Mouse (Mus musculus): ENCODE measurements around the gene Cdc42se1. TPM values are rescaled to one million over a fixed set of nuclear protein-coding genes. Genes with fewer than 3 reads are reported as not detected.

Cdc42se1 gene
- polyA plus RNA-seq, 1 experiment from 2014 or later, result 111 TPM

DNA sequence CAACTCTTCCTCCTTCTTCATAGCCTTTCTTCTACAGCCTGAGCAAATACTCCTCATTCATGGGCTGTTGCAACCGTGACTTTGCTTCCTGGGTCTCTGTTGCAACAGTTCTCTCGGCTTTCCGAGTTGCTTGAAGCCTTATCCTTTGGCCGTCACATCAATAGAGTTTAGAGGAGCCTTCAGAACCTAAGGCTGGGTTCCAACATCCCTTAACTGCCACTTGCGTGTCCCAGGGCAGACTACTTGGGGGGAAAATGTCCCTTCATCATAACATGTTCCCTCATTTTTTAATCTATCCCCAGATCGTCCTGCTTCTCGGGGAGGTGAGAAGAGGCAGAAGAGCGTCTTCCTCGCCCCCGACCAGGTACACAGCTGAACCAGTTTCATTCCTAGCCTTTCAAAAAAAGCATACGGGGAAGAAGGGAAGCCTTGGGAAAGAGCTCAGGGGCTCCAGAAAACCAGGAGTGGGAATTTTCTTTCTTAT lies 53.9 kb downstream of the Cdc42se1 start:
- no peak for ATAC-seq (ENCODE audit: borderline replicate concordance, extremely low read depth, low FRiP score, low TSS enrichment)
- Histone ChIP-seq H3K9ac (peak overlapping the region; percentile 76), H3K27ac (peak overlapping the region; percentile 98), H3K4me2 (peak overlapping the region; percentile 72), H3K27me3 (no peaks in the 10 kb centered on the region), H3K4me3 (peak overlapping the region; percentile 70), H3K4me1 (peaks cover 19% of the 10 kb centered on the region), H3K9me3 (no peaks in the 10 kb centered on the region), H3K36me3 (no peaks in the 10 kb centered on the region)
- 0% methylated on average over 11 of the region's 11 CpGs for WGBS

DNA sequence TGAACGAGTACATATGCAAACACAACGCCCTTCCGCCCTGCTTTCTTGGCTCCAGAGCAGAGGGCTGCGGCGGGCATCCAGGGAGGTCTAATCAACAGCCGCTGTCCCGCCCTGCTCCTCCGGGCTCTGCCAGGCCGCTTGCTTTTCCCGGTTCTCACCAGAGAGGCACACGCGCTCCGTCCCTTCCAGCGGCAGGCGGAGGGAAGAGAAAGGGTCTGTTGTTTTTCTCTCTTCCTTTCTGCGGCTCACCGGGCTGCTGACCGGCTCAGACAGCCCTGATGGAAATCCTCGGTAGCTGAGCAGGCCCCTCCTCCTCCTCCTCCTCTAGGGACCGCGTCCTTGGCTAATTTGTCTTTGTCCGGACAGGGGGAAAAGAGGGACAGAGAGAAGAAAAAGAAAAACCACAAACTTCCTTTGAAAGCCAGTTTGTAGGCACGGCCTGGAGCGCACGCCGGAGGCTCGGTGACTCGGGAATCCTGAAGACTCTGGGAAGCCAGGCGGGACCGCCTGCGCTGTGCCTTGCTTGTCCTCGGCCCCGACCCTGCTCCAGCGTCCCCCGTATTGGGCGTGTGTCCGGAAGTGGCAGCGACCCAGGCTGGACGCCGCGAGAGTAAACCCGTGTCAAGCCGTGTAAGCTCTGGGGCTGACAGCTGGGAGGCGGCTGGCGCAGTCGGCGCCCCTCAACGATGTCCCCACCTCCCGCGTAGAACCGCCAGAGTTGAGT lies 54.5 kb downstream of the Cdc42se1 start:
- Histone ChIP-seq H3K4me2 (peak overlapping the region; percentile 72), H3K27me3 (no peaks in the 10 kb centered on the region), H3K9ac (peak overlapping the region; percentile 76), H3K36me3 (peaks cover 5% of the 10 kb centered on the region; the same call in 1 of the 2 replicates), H3K4me3 (peak overlapping the region; percentile 70), H3K9me3 (no peaks in the 10 kb centered on the region), H3K4me1 (peaks cover 19% of the 10 kb centered on the region), H3K27ac (peak overlapping the region; percentile 98)
- 0% methylated on average over 51 of the region's 51 CpGs for WGBS
- ATAC-seq (ENCODE audit: borderline replicate concordance, extremely low read depth, low FRiP score, low TSS enrichment), result peak; percentile 77

DNA sequence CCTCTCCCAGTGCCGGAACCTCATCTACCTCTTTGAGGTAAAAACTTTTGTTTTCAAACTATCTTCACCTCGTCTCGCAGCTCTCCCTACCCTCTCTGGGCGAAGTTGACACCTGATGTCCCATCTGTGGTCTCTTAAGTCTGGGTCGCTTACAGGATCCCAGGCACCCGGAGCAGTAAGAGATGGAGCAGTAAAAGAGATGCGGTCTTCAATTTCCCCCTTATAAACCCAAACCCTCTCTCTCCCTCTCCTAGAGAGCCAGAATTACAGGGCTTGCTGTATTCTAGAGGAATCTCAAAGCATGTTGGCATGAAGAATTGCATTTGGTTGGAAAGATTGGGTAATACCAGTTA lies 55.0 kb downstream of the Cdc42se1 start:
- Histone ChIP-seq H3K9ac (peak overlapping the region; percentile 76), H3K4me1 (peaks cover 19% of the 10 kb centered on the region), H3K9me3 (no peaks in the 10 kb centered on the region), H3K27me3 (no peaks in the 10 kb centered on the region), H3K4me2 (peak overlapping the region; percentile 72), H3K27ac (peak overlapping the region; percentile 98), H3K4me3 (peak overlapping the region; percentile 70), H3K36me3 (peaks cover 11% of the 10 kb centered on the region)
- no peak for ATAC-seq (ENCODE audit: borderline replicate concordance, extremely low read depth, low FRiP score, low TSS enrichment)
- 2% methylated on average over 7 of the region's 7 CpGs for WGBS

DNA sequence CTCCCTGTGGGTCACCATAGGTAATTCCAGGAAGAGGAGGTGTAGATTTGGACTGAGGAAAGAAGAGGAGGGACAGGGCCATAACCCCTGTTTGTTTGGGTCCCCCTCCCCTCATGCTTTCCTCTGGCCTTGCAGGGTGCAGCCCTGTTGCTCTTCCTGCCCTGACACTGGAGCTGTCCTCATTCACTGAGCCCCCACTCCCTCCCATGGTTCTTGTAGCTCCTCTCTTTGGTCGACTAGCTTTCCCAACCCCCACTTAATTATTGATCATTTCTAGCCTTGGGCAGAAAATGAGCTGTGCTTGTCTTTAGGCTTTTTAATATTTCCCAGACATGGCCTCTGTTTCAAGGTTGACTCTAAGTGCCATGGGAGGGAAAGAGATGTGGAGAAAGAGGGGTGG lies 55.5 kb downstream of the Cdc42se1 start:
- ATAC-seq (ENCODE audit: borderline replicate concordance, extremely low read depth, low FRiP score, low TSS enrichment), result no peak
- Histone ChIP-seq H3K4me2 (peak overlapping the region; percentile 72), H3K4me3 (peak overlapping the region; percentile 70), H3K9me3 (no peaks in the 10 kb centered on the region), H3K27me3 (no peaks in the 10 kb centered on the region), H3K4me1 (peaks cover 19% of the 10 kb centered on the region), H3K9ac (peak overlapping the region; percentile 76), H3K36me3 (peaks cover 14% of the 10 kb centered on the region), H3K27ac (peak overlapping the region; percentile 98)
- WGBS, result 19% methylated on average over 1 of the region's 1 CpGs

DNA sequence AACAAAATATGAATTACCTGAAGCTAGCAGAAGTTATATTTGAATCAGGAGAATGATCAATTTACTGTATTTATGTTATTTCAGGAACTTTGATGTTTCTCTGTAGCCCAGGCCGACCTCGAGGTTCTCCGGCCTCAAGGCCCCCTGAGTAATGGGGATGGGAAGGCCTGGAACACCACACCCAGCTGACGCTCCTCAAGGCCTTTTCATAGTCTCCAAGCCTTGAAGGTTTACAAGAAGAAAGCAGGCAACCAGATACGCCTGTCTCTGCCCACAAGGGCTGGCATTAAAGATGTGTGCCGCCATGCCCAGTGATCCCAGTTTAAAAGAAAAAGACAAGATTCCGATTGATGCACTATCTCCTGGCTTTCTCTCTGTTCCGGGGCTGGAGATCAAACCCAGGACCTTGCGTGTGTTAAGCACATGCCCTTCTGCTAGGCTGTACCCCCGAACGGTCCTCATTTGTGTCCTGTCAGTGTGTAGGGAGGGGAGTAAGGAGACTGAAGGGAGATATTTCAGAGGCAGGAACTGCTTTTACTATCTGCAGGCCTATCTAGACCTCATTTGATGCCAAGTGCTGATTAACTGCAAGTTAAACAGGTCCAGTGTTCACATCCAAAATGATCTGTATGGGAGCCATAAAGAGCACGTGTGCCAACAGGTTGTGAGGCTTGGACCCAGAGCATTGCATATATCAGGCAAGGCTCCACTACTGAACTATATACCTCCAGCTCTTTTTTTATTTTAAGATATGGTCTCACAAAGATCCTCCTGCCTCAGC lies 56.2 kb downstream of the Cdc42se1 start:
- 89% methylated on average over 12 of the region's 12 CpGs for WGBS
- no peaks in the 10 kb centered on the region for H3K9me3 ChIP-seq
- no peaks in the 10 kb centered on the region for H3K27me3 ChIP-seq
- no peak overlapping the region for H3K27ac ChIP-seq
- peak overlapping the region; percentile 70; the same call in 1 of the 2 replicates for H3K4me3 ChIP-seq
- no peak overlapping the region; the same call in 1 of the 2 replicates for H3K9ac ChIP-seq
- no peak for ATAC-seq (ENCODE audit: borderline replicate concordance, extremely low read depth, low FRiP score, low TSS enrichment)
- peak overlapping the region; percentile 72; the same call in 1 of the 2 replicates for H3K4me2 ChIP-seq
- peaks cover 19% of the 10 kb centered on the region for H3K4me1 ChIP-seq
- H3K36me3 ChIP-seq, result peaks cover 18% of the 10 kb centered on the region

DNA sequence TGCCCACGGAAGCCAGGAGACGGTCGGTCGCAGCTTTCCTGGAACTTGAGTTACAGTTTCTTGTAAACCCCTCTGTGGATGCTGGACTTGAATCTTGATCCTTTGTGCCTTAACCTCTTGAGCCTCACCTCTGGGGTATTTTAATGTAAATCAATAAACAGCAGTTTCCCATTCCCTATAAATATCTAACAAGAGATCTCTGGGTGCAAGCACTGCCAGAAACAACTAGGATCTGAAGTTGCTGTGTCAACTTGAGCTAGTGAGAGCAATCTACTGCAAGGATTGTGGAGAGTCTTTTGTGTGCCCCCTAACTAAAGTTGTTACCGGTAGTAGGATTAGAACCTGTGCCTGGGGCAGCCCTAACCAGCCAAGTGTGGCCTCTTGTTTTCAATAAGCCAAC lies 56.9 kb downstream of the Cdc42se1 start:
- H3K36me3 ChIP-seq, result peaks cover 22% of the 10 kb centered on the region
- ATAC-seq (ENCODE audit: borderline replicate concordance, extremely low read depth, low FRiP score, low TSS enrichment), result no peak
- H3K9ac ChIP-seq, result no peak overlapping the region
- peaks cover 16% of the 10 kb centered on the region for H3K4me1 ChIP-seq
- 96% methylated on average over 5 of the region's 5 CpGs for WGBS
- no peaks in the 10 kb centered on the region for H3K9me3 ChIP-seq
- H3K4me3 ChIP-seq, result no peak overlapping the region
- no peaks in the 10 kb centered on the region for H3K27me3 ChIP-seq
- no peak overlapping the region for H3K4me2 ChIP-seq
- H3K27ac ChIP-seq, result no peak overlapping the region

Other genes starting within 250 kb of the Cdc42se1 start
- gene Zfp687, start 213.3 kb upstream of the Cdc42se1 start, polyA plus RNA-seq (2015; fragmentation: Nextera tagmentation; extraction: Ambion mirVana), result 22.0 and 22.9 TPM in 2 replicates
- 239 and 245 TPM in 2 replicates for gene Psmd4, start 186.1 kb upstream of the Cdc42se1 start, polyA plus RNA-seq (2015; fragmentation: Nextera tagmentation; extraction: Ambion mirVana)
- gene Pip5k1a, start 121.8 kb upstream of the Cdc42se1 start, polyA plus RNA-seq (2015; fragmentation: Nextera tagmentation; extraction: Ambion mirVana), result 17.2 and 18.1 TPM in 2 replicates
- gene Vps72, start 117.7 kb upstream of the Cdc42se1 start, polyA plus RNA-seq (2015; fragmentation: Nextera tagmentation; extraction: Ambion mirVana), result 163 and 165 TPM in 2 replicates
- 1.3 and 2.1 TPM in 2 replicates for gene Tmod4, start 104.3 kb upstream of the Cdc42se1 start, polyA plus RNA-seq (2015; fragmentation: Nextera tagmentation; extraction: Ambion mirVana)
- 64.0 and 71.4 TPM in 2 replicates for gene Scnm1, start 94.7 kb upstream of the Cdc42se1 start, polyA plus RNA-seq (2015; fragmentation: Nextera tagmentation; extraction: Ambion mirVana)
- gene Lysmd1, start 94.6 kb upstream of the Cdc42se1 start, polyA plus RNA-seq (2015; fragmentation: Nextera tagmentation; extraction: Ambion mirVana), result 13.3 and 14.9 TPM in 2 replicates
- gene Tnfaip8l2, start 86.4 kb upstream of the Cdc42se1 start, polyA plus RNA-seq (2015; fragmentation: Nextera tagmentation; extraction: Ambion mirVana), result 4.0 and 4.5 TPM in 2 replicates
- 3.6 and 3.8 TPM in 2 replicates for gene Sema6c, start 68.3 kb upstream of the Cdc42se1 start, polyA plus RNA-seq (2015; fragmentation: Nextera tagmentation; extraction: Ambion mirVana)
- 9.9 and 11.2 TPM in 2 replicates for gene Gabpb2, start 10.8 kb upstream of the Cdc42se1 start, polyA plus RNA-seq (2015; fragmentation: Nextera tagmentation; extraction: Ambion mirVana)
- gene Mllt11, start 3.4 kb downstream of the Cdc42se1 start, polyA plus RNA-seq (2015; fragmentation: Nextera tagmentation; extraction: Ambion mirVana), result 10.7 and 11.6 TPM in 2 replicates
- 0.32 and 0.60 TPM in 2 replicates for gene Gm128, start 12.9 kb downstream of the Cdc42se1 start, polyA plus RNA-seq (2015; fragmentation: Nextera tagmentation; extraction: Ambion mirVana)
- 4.0 and 4.1 TPM in 2 replicates for gene Bnipl, start 22.5 kb downstream of the Cdc42se1 start, polyA plus RNA-seq (2015; fragmentation: Nextera tagmentation; extraction: Ambion mirVana)
- gene Mindy1, start 52.6 kb downstream of the Cdc42se1 start, polyA plus RNA-seq (2015; fragmentation: Nextera tagmentation; extraction: Ambion mirVana), result 38.1 and 41.6 TPM in 2 replicates
- 21.0 and 23.9 TPM in 2 replicates for gene Prune1, start 53.3 kb downstream of the Cdc42se1 start, polyA plus RNA-seq (2015; fragmentation: Nextera tagmentation; extraction: Ambion mirVana)
- gene Anxa9, start 78.4 kb downstream of the Cdc42se1 start, polyA plus RNA-seq (2015; fragmentation: Nextera tagmentation; extraction: Ambion mirVana), result 1.6 and 2.3 TPM in 2 replicates
- gene Cers2, start 86.1 kb downstream of the Cdc42se1 start, polyA plus RNA-seq (2015; fragmentation: Nextera tagmentation; extraction: Ambion mirVana), result 201 and 203 TPM in 2 replicates
- 35.7 and 40.4 TPM in 2 replicates for gene Setdb1, start 128.5 kb downstream of the Cdc42se1 start, polyA plus RNA-seq (2015; fragmentation: Nextera tagmentation; extraction: Ambion mirVana)
- gene 4930558C23Rik, start 174.1 kb downstream of the Cdc42se1 start, polyA plus RNA-seq (2015; fragmentation: Nextera tagmentation; extraction: Ambion mirVana), result not detected in 2 replicates
- gene Arnt, start 205.7 kb downstream of the Cdc42se1 start, polyA plus RNA-seq (2015; fragmentation: Nextera tagmentation; extraction: Ambion mirVana), result 48.0 and 48.5 TPM in 2 replicates

Measured in lung, embryonic 15.5 days (tissue).